Mouse (Mus musculus) T-helper 17 cell (primary cell): ENCODE measurements around the gene Gm20683.

Experiments
- in situ Hi-C, 2 experiments: fragments of 300-600 bp; cut with MboI, MseI; formaldehyde crosslinking; loops; 1 replicate in 1 of 2; 2 replicates in 1 of 2; pipeline ENCODE4 v1.15.1; 2025; ENCODE audit warnings: high pct_unique_total_duplicates in 2 of 2

Gene Gm20683

GRCm38 (mm10) chr17:25796951-25797369 lies 44.6 kb downstream of the Gm20683 start, which contains the start of gene Metrn:
Gene Metrn (minus strand): TSS chr17:25797136.
- in situ Hi-C loops: loop anchor here in 1 of 2 experiments (5.0 kb wide), 1 partner anchor 65 kb away; no protein-coding TSS in a partner anchor

DNA sequence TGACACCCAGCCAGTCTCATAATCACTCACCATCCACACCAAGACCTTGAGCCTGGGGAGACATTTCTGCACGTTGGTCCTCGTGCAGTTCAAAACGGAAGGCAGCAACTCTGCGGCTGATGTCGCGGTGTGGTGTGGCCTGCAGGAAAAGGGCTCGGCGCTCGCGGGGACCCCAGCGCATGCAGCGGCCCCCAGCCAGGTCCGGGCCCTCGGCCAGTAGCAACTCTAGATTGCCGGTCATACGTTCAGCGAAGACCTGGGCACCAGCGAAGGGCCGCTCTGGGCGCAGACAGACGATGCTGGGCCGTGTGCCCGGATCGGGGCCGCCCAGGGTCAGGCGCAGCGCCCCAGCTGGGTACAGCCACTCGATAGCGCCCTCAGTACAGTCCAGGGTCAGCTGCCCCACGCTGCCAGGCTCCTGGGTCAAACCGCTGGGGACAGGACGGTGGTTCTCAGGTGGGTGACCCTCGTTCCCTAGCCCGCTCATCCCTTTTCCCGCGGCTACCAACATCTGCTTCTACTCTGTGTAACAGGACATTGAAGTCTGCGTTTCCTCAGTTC lies 45.3 kb downstream of the Gm20683 start:
- in situ Hi-C loops: loop anchor here in 1 of 2 experiments (5.0 kb wide), 1 partner anchor 64 kb away; no protein-coding TSS in a partner anchor

- in situ Hi-C loops: loop anchor here in 1 of 2 experiments (5.0 kb wide), 1 partner anchor 63 kb away; no protein-coding TSS in a partner anchor
Measured at GRCm38 (mm10) chr17:25795609-25796092, 45.9 kb downstream of the Gm20683 start, which contains the start of gene AC134908.4. Gene AC134908.4 (minus strand): TSS chr17:25795659.

- in situ Hi-C loops: loop anchor here in 1 of 2 experiments (5.0 kb wide), 1 partner anchor 63 kb away; no protein-coding TSS in a partner anchor
Measured at GRCm38 (mm10) chr17:25794998-25795397, 46.6 kb downstream of the Gm20683 start.

DNA sequence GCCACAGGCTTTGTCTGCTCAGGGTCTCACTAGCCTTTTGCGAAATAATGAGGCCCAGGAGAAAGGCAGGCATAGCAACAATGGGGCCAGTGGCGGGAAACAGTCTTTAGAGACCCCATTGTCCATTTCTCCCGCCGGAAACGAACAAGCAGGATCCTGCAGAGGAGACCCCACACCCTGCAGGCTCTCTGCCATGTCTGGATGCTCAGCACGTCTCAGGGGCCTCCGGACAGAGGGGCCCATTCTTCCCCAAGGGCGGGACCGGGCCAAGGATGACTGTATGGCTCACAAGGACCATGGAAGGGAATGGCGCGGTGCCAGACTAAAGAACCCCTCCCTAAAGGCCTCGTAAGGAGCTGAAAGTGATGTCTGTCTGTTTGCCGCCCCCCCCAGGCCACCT lies 47.4 kb downstream of the Gm20683 start:
- in situ Hi-C loops: no loop called here

DNA sequence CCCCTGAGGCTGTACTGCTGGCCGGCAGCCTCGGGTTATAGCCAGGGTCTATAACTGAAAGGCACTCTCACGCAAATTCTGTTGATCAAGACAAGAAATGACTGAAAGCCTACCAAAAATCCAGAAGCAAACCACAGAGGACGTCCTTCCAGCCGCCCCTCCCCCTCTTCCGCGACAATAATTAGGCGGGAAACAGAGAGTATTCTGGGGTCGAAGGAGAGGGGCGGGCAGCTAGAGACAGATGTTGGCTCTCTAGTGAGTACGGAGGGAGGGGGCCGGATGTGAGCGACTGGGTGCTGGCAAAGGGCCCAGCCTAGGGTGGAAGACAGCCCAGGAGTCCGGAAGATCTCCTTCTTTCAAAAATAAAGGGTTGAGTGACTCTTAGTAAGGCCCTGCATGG lies 48.9 kb downstream of the Gm20683 start, which contains the start of gene Fam173a:
Gene Fam173a (minus strand): TSS at position 287 of the 400 bp plus-strand sequence.
- in situ Hi-C loops: no loop called here

DNA sequence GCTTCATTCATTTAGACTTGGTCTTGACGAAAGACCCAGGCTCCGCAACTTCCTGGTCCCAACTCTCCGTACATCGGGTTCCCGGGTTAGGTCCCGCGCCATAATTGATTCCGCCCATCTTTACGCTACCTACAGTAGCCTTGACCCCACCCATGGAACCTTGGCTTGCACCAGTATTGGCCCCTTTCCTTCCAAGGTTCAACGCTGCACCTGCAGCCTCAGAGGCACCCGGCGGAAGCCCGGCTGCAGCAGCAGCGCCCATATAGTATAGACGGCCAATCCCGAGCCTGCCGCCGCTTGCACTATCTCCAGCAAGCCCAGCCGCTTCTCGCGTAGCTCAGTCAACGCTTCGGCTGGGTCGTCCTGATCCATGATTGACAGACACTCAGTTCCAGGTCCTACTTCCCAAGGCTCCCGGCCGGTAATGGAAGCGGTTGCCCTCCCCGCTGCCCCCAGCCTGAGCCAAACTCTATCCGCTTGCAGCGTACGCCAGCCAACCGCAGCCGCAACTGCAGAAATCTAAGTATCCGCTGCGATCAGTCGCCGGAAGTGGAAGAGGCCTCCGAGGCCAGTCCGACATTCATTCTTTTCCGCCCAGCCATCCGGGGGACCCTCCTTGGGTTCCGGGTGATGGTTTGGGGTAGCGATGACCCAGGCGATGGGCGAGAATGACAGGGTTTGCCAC lies 49.6 kb downstream of the Gm20683 start:
- in situ Hi-C loops: no loop called here

GRCm38 (mm10) chr17:25791320-25791842 lies 50.2 kb downstream of the Gm20683 start:
- in situ Hi-C loops: no loop called here

DNA sequence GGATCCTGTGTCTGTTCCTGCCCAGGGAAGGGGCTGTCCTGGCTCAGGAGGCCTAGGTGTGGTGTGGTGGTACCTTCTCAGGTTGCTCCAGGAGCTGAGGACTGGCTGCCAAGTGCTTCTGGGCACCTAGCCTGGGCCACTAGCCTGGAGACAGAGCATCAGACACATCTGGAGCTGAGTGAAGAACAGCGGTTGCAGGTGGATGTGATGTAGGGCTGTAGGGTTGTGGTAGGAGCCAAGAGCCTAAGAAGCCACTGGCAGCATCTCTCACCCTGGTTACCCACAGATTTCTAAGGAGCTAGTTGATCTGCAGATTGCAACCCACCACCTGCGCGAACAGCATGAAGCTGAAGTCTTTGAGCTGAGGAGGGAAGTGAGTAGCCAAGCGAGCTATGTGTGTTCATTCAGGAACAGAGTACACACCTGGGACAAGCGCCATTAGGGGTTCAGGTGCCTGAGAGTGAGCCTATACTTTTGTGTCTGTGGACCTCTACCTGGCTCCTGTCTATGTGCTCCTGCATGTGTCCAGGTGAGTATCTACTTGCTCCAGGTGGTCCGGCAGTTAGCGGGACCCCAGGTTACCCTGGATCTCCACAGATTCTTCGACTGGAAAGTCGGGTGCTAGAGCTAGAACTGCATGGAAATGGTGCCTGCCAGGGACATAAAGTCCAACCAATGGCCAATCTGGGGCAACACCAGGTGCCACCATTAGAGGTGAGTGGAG lies 54.6 kb downstream of the Gm20683 start:
- in situ Hi-C loops: no loop called here

DNA sequence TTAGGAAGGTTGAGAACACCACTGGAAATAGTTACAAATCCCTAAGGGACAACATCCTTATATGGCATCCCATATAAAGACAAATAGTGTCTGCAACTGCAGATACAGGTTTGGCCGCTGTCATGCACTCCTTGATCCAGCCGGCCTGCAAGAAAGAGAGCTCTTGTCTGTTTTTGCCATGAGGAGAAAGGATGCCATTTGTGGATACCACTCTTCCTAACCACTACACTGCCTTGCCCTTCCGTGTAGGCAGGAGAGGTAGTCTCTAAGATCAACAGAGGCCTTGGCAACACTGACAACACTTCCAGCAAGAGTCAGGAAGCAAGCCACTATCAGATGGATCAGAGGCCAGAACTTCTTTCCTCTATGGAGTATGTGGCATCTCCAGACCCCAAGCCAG lies 55.3 kb downstream of the Gm20683 start, which contains the start of gene Ccdc78:
Gene Ccdc78 (plus strand): TSS at position 301 of the 400 bp plus-strand sequence.
- in situ Hi-C loops: no loop called here

- in situ Hi-C loops: no loop called here
Measured at GRCm38 (mm10) chr17:25785281-25785745, 56.2 kb downstream of the Gm20683 start, which contains the start of gene Haghl. Gene Haghl (minus strand): TSS chr17:25785673.
